Mouse (Mus musculus) thymus, postnatal 36 days (tissue): ENCODE data around the gene Kifc1.
"Not testable (repeated sequence)": the region's sequence is repeated elsewhere in the genome, so short reads cannot be mapped to it uniquely, and the experiment has no call there.

Experiments
- DNase-seq, 2 experiments: peaks; one replicate each; pipeline ENCODE4 v3.0.0; 2022; ENCODE audit warnings: mixed read lengths in 2 of 2

Kifc1 gene

DNA sequence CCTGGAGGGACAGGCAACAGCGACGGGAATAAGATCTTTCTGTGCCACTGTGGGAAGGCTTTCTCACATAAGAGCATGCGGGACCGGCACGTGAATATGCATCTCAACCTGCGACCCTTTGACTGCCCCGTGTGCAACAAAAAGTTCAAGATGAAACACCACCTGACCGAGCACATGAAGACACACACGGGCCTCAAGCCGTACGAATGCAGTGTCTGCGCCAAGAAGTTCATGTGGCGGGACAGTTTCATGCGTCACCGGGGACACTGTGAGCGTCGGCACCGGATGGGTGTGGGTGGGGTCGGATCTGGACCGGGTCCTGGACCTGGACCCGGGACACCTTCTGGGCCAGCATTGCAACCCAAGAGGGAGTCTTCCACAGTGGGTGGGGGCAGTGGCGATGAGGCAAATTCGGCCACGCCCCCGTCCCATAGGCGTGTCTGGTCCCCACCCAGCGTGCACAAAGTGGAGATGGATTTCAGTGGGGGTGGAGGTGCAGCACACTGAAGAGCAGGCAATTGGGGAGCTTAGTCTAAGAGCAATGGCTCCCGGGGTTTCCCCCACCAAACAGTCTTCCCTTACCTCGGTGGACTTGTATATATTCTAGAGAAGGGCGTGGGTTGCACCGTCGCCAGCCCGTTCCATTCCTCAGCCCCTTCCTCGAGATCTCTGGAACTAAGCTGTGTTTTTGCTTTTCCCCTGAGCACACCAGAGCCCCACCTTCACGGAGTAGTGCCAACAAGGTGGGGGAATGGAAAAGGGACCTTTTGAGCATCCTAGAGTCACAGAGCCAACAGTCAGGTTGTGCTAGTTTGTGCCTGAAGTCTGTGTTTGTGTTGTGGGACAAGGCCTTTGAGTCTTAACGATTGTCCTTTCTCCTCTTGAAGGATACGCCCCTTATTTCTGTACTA lies 28.1 kb upstream of the Kifc1 start:
- DNase-seq = peak in 1 of 2 experiments; percentile 51

GRCm38 (mm10) chr17:33917656-33918292 lies 27.3 kb upstream of the Kifc1 start:
- DNase-seq = peak in 1 of 2 experiments; percentile 29

GRCm38 (mm10) chr17:33916847-33917655 lies 26.6 kb upstream of the Kifc1 start:
- DNase-seq = peak in 1 of 2 experiments; percentile 40

GRCm38 (mm10) chr17:33916294-33916693 lies 25.8 kb upstream of the Kifc1 start:
- peak in 1 of 2 experiments; percentile 82 for DNase-seq

DNA sequence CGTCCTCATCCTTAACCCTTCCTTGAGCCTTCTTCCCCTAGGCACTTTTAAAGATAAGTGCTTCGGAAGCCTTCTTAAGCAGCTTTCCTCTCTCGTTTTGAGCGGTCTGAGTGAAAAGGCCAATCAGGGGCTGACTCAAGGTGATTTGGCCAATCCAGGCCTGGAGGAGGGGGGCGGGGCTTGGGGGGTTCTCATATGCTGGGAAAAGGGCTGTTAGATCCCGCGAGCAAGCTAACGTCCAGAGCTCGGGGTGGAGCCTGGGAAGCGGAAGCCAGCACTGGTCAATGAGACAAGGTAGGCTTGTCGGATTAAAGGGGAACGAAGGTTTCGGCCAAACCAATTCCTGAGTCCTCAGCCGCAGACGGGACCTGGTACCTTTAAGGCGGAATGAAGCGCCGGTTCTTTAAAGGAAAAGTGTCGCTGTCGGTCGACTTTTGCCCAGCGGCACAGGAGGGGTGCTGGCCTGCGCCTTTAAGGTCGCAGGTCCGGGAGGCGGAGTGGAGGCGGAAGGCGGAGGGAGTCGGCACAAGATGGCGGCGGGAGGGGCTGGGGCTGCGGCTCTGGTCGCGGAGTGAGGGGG lies 25.3 kb upstream of the Kifc1 start, which contains the start of the genes Tapbp and Zbtb22:
Gene Tapbp (plus strand): TSS at position 229 of the 580 bp plus-strand sequence.
Gene Zbtb22 (plus strand): TSS at position 234 of the 580 bp plus-strand sequence.
- DNase-seq = peak; percentile 93 to 95

DNA sequence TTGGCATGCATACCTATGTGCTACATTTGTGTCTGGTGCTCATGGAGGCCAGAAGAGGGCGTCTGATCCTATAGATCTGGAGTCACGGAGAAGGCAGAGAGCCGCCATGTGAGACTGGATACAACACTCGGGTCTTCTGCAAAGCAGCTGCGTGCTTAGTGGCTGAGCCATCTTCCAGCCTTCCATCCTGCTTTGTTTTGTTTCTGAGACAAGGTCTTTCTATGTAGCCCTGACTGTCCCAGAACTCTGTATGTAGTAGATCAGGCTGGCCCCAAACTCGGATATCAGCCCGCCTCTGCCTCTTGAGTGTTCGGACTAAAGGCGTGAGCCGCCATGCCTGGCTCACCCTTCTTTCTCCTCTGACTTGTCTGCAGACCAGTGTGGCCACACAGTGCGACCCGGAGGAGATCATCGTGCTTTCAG lies 24.5 kb upstream of the Kifc1 start:
- peak in 1 of 2 experiments; percentile 28 for DNase-seq

DNA sequence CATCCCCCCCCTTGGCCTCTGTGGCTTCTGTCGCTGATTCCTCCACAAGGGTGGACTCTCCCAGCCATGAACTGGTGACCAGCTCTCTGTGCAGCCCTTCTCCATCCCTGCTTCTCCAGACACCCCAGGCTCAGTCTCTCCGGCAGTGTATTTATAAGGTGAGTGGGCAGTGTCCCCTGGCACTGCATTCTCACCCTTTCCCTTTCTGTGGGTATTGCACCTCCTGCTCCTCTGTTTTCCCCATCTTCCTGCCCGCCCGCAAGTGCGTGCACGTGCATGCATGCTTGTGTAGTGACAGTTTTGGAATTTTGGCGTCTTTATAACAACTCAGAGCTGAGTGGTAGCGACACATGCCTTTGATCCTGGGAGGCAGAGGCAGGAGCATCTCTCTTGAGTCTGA lies 23.4 kb upstream of the Kifc1 start:
- no peak for DNase-seq

DNA sequence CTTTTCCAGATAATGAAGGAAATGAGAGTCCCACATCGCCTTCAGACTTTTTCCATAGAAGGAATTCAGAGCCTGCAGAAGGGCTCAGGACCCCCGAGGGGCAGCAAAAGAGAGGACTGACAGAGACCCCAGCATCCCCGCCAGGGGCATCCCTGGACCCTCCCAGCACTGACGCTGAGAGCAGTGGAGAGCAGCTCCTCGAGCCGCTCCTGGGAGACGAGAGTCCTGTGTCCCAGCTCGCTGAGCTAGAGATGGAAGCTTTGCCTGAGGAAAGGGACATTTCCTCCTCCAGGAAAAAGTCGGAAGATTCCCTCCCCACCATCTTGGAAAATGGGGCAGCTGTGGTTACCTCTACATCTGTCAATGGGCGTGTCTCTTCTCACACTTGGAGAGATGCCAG lies 22.8 kb upstream of the Kifc1 start:
- no peak for DNase-seq

- peak in 1 of 2 experiments; percentile 22 for DNase-seq
Observed at GRCm38 (mm10) chr17:33911813-33912414, 21.5 kb upstream of the Kifc1 start.

GRCm38 (mm10) chr17:33911052-33911812 lies 20.8 kb upstream of the Kifc1 start:
- DNase-seq = no peak

DNA sequence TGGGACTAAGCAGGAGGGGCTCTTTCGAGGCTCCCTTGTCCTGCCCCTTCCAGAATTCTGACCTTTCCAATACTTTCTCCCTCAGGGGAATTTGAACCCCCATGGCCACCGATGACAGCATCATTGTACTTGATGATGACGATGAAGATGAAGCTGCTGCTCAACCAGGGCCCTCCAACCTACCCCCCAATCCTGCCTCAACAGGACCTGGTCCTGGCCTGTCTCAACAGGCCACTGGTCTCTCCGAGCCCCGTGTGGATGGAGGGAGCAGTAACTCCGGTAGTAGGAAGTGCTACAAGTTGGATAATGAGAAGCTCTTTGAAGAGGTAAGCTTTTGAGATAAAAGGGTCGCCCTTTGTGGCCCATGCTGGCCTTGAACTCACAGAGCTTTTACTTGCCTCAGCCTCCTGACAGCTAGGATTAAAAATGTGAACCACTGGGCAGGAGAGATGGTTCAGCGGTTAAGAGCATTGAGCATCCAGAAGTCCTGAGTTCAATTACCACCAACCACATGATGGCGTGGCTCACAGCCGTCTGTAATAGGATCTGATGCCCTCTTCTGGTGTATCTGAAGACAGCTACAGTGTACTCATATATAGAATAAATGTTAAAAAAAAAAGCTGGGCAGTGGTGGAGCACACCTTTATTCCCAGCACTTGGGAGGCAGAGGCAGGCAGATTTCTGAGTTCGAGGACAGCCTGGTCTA lies 20.0 kb upstream of the Kifc1 start:
- DNase-seq = peak in 1 of 2 experiments; percentile 34

GRCm38 (mm10) chr17:33909869-33910250 lies 19.4 kb upstream of the Kifc1 start:
- DNase-seq = peak; percentile 57 to 59

DNA sequence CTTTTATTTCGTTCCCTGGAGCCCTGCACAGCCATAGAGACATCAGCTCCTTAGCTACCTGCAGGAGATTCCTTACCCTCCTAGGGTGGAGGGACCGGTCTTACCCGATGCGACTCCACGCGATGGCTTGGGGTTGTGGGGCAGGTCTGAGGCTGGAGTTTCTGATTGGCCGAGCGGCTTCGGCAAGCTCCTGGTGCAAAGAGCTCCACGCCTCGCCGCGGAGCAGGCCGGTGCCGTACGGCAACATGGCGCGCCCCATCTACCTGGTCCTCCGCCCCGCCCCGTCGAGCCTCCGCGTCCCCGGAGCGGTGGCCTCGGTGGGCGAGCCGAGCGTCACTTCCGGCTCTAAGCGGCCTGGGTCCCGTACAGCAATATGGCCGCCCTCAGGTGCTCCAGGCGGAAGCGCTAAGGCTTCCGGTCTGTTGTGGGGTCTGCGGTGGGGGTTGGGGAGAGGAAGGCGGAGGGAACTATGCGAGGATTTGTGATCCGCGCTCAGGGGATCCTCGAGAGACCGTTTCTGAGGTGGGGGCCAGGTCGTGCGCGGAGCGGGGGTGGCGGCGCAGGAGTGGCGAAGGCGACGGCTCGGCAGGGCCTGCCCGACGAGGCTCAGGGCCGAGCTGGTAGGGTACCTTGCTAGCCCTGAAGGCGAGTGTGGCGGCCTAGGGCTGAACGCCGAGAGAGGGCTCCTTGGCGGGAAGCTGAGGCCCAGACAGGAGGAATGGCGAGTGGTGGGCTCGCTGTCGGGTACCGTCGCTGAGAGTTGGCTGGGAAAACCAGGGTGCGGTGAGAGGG lies 18.8 kb upstream of the Kifc1 start, which contains the start of gene Daxx:
Gene Daxx (plus strand): TSS at position 338 of the 792 bp plus-strand sequence.
- peak; percentile 98 to 99 for DNase-seq

- DNase-seq = peak; percentile 47 to 62
Observed at GRCm38 (mm10) chr17:33908331-33909076, 18.0 kb upstream of the Kifc1 start.

- not testable (repeated sequence) for DNase-seq
Observed at GRCm38 (mm10) chr17:33904835-33905234, 14.4 kb upstream of the Kifc1 start, which contains the start of gene Platr17. Gene Platr17 (plus strand): TSS chr17:33905135.

- DNase-seq = not testable (repeated sequence)
Observed at GRCm38 (mm10) chr17:33903911-33904651, 13.6 kb upstream of the Kifc1 start.

- no peak for DNase-seq
Observed at GRCm38 (mm10) chr17:33902491-33902890, 12.0 kb upstream of the Kifc1 start.

- DNase-seq = no peak
Observed at GRCm38 (mm10) chr17:33902079-33902478, 11.6 kb upstream of the Kifc1 start.
